Comparison of ENCODE assay signal across 8 mouse cellular contexts in genomic region chr2:43787141-43787540, GRCm38 (mm10). TPM values are rescaled to one million over a fixed set of nuclear protein-coding genes. Genes with fewer than 3 reads are reported as not detected.
DNase-seq lines count a peak whose midpoint lies in the region; ATAC-seq and TF ChIP-seq lines count a peak whose summit lies in the region.

No protein-coding gene starts in this region.

- TF ChIP-seq CTCF in left cerebral cortex, adult 2 months (IDR thresholded peaks at IDR 0.05) = peak; percentile 70
- TF ChIP-seq CTCF in Patski (IDR thresholded peaks at IDR 0.05) = peak; percentile 66

- peak; percentile 29 to 45 for DNase-seq in left cerebral cortex, adult 2 months (ENCODE audit: extremely low spot score in 1 of 2, low spot score in 2 of 2)
- no peak for DNase-seq in left cerebral cortex, adult 11 months (ENCODE audit: low spot score)
- DNase-seq in Patski (ENCODE audit: low read depth, low spot score) = no peak
- DNase-seq in cerebellum, postnatal 14 days = peak; percentile 72 to 77
- DNase-seq in heart, postnatal 14 days = peak; percentile 4 to 32
- DNase-seq in left cerebral cortex, postnatal 25 days (ENCODE audit: low spot score in 2 of 2) = peak; percentile 37 to 82

- intact Hi-C loops in left cerebral cortex, adult 2 months (cut with DNase I) = loop anchor here (1.0 to 10.0 kb wide), 5 partner anchors 64 to 1325 kb away; no protein-coding TSS in a partner anchor
- intact Hi-C loops in heart, postnatal 14 days (cut with DNase I) = loop anchor here (2.0 kb wide), 1 partner anchor 116 kb away; no protein-coding TSS in a partner anchor
- intact Hi-C loops in left cerebral cortex, postnatal 25 days (cut with DNase I) = loop anchor here (5.0 to 10.0 kb wide), 5 partner anchors 65 to 1325 kb away; no protein-coding TSS in a partner anchor

- H3K36me3 ChIP-seq in neural tube, embryonic 15.5 days = no peaks in the 10 kb centered on the region

- in situ Hi-C loops in Patski (cut with MboI; ENCODE audit: low pct_unique_long_range_greater_than_20kb) = no loop called here

- peak overlapping the region; percentile 40 for H3K4me3 ChIP-seq in left cerebral cortex, adult 2 months
- H3K4me3 ChIP-seq in neural tube, embryonic 15.5 days (replicated peaks) = no peak overlapping the region

- peak; percentile 71 for ATAC-seq in Patski
- peak; percentile 79 for ATAC-seq in neural tube, embryonic 15.5 days (ENCODE audit: low FRiP score)
- ATAC-seq in granulocyte monocyte progenitor cell, adult 5-6 weeks (replicated peaks; ENCODE audit: poor library complexity, severe bottlenecking) = no peak

- H3K9ac ChIP-seq in neural tube, embryonic 15.5 days (replicated peaks) = no peak overlapping the region

- H3K9me3 ChIP-seq in neural tube, embryonic 15.5 days (replicated peaks) = no peaks in the 10 kb centered on the region

- CTCF ChIA-PET in Patski (lab: Charles Lee) = no interaction called here

- WGBS in neural tube, embryonic 15.5 days = 44% methylated on average over 12 of the region's 12 CpGs

- POLR2A ChIA-PET in Patski (lab: Charles Lee) = no interaction called here

- peak overlapping the region; percentile 91 for H3K27ac ChIP-seq in left cerebral cortex, adult 2 months
- no peak overlapping the region for H3K27ac ChIP-seq in neural tube, embryonic 15.5 days (replicated peaks)

- H3K4me2 ChIP-seq in neural tube, embryonic 15.5 days = no peak overlapping the region

- peaks cover 58% of the 10 kb centered on the region for H3K27me3 ChIP-seq in Patski
- 0 out of 2 replicates have a peak, but pooled peaks cover 3% of the 10 kb centered on the region for H3K27me3 ChIP-seq in neural tube, embryonic 15.5 days (replicated peaks)

- H3K4me1 ChIP-seq in neural tube, embryonic 15.5 days = peaks cover 25% of the 10 kb centered on the region

RNA-seq across cellular contexts. Expression of gene Arhgap15, which starts 38.5 kb away (rescaled TPM):
- 10 to 100 TPM in 1 of 2 experiments, 1 to 10 TPM in 1; 9.7 to 12.8 TPM for total RNA-seq in left cerebral cortex, adult 2 months (2021)
- not detected for polyA plus RNA-seq in Patski (2021)
- total RNA-seq in heart, postnatal 14 days (2021) = 1 to 10 TPM; 1.4 to 1.8 TPM
- 10 to 100 TPM; 10.3 to 10.5 TPM for total RNA-seq in left cerebral cortex, postnatal 25 days (2021)
- polyA plus RNA-seq in neural tube, embryonic 15.5 days (2015; fragmentation: Nextera tagmentation; extraction: Ambion mirVana) = 3.0 and 6.8 TPM in 2 replicates
- total RNA-seq in granulocyte monocyte progenitor cell, adult 5-6 weeks (2014; fragmentation: Nextera tagmentation) = 99.5 and 105 TPM in 2 replicates
- 146 and 174 TPM in 2 replicates for total RNA-seq in granulocyte monocyte progenitor cell, adult 5-6 weeks (2017)

Comparison
In these comparisons a context has a peak if more than half of its experiments do, and no peak if none do; other contexts are left out.
1. DNase-seq: peak in left cerebral cortex, adult 2 months (2 of 2), cerebellum, postnatal 14 days (2 of 2), heart, postnatal 14 days (2 of 2) and left cerebral cortex, postnatal 25 days (2 of 2); none in left cerebral cortex, adult 11 months (single experiment) and Patski (single experiment).
2. RNA of gene Arhgap15, which starts 38.5 kb away (total RNA-seq): 99.5 to 174 TPM in granulocyte monocyte progenitor cell, adult 5-6 weeks; 9.7 to 12.8 TPM in left cerebral cortex, adult 2 months, 10.3 to 10.5 TPM in left cerebral cortex, postnatal 25 days and 1.4 to 1.8 TPM in heart, postnatal 14 days; every median in the first group is over 4 times any median in the second.